Mouse (Mus musculus) lung, embryonic 14.5 days (tissue): ENCODE measurements at regions not wholly inside any gene's neighbourhood (a gene's known extent, or its start where the extent isn't known, plus 50 kb on each side); places are given as distances from the start of the nearest gene placed in this dataset.

Source experiments
- ATAC-seq: fragments of 200-750 bp; cut with Nextera tagmentation; 2 replicates; pipeline ENCODE4 v1.8.0; 2017; ENCODE audit warnings: mild to moderate bottlenecking, moderate TSS enrichment, moderate library complexity; ENCODE audit not compliant: insufficient read depth
- DNase-seq: peaks from one replicate; pipeline ENCODE4 v3.0.0-alpha.2; 2015
- H3K27ac ChIP-seq: fragments of 300-500 bp; sonication (generic); 2 replicates; pipeline ENCODE4 v1.5.1; 2014; ENCODE audit warnings: low read depth, mild to moderate bottlenecking, moderate library complexity
- H3K27me3 ChIP-seq: fragments of 300-500 bp; sonication (generic); 2 replicates; pipeline ENCODE4 v1.6.1; 2014; ENCODE audit warnings: low read length, control low read depth; ENCODE audit not compliant: insufficient read depth
- H3K36me3 ChIP-seq: fragments of 300-500 bp; sonication (generic); 2 replicates; pipeline ENCODE4 v1.6.1; 2014; ENCODE audit warnings: control low read depth; ENCODE audit not compliant: insufficient read depth
- H3K4me1 ChIP-seq: fragments of 300-500 bp; sonication (generic); 2 replicates; pipeline ENCODE4 v1.6.1; 2014; ENCODE audit warnings: antibody characterized with exemption, control low read depth; ENCODE audit not compliant: insufficient read depth
- H3K4me2 ChIP-seq: fragments of 300-500 bp; sonication (generic); 2 replicates; pipeline ENCODE4 v1.6.1; 2014; ENCODE audit warnings: mild to moderate bottlenecking
- H3K4me3 ChIP-seq: fragments of 300-500 bp; sonication (generic); 2 replicates; pipeline ENCODE4 v1.5.1; 2014; ENCODE audit warnings: low read depth, low read length
- H3K9ac ChIP-seq: fragments of 300-500 bp; sonication (generic); 2 replicates; pipeline ENCODE4 v1.6.1; 2014
- H3K9me3 ChIP-seq: fragments of 300-500 bp; sonication (generic); 2 replicates; pipeline ENCODE4 v1.6.1; 2016; ENCODE audit warnings: low read depth, low read length, control low read depth
- CTCF ChIP-seq: IDR thresholded peaks from 2 replicates; pipeline ENCODE4 v1.5.1; 2016; ENCODE audit warnings: antibody characterized with exemption, low read depth
- WGBS: fragments of 180-500 bp; shearing (Covaris S2); extraction: QIAGEN DNeasy Blood & Tissue Kit; methylation state at CpG from one replicate; pipeline ENCODE4 v1.1.7; 2014; 5-methylcytosine and 5-hydroxymethylcytosine counted together

- Histone ChIP-seq H3K27ac (no peak overlapping the region), H3K36me3 (no peaks in the 10 kb centered on the region), H3K4me1 (no peaks in the 10 kb centered on the region), H3K4me3 (no peak overlapping the region), H3K9me3 (no peaks in the 10 kb centered on the region), H3K4me2 (no peak overlapping the region), H3K27me3 (no peaks in the 10 kb centered on the region), H3K9ac (no peak overlapping the region)
- WGBS: 59% methylated on average over 14 of the region's 14 CpGs
- no peak for ATAC-seq
- no peak for DNase-seq
- peak; percentile 44 for TF ChIP-seq CTCF
Measured at GRCm38 (mm10) chr14:67584456-67585048, 1575.5 kb upstream of the Gulo start.

GRCm38 (mm10) chr14:67582201-67582782 lies 1573.3 kb upstream of the Gulo start:
- no peak for DNase-seq
- H3K36me3 ChIP-seq: no peaks in the 10 kb centered on the region
- no peak overlapping the region for H3K4me2 ChIP-seq
- no peak overlapping the region for H3K4me3 ChIP-seq
- no peak overlapping the region for H3K9ac ChIP-seq
- TF ChIP-seq CTCF: no peak
- H3K27ac ChIP-seq: no peak overlapping the region
- WGBS: 75% methylated on average over 8 of the region's 8 CpGs
- ATAC-seq: no peak
- H3K27me3 ChIP-seq: no peaks in the 10 kb centered on the region
- no peaks in the 10 kb centered on the region for H3K9me3 ChIP-seq
- H3K4me1 ChIP-seq: no peaks in the 10 kb centered on the region

GRCm38 (mm10) chr14:67574346-67574949 lies 1565.4 kb upstream of the Gulo start:
- Histone ChIP-seq H3K9ac (no peak overlapping the region), H3K4me1 (no peaks in the 10 kb centered on the region), H3K9me3 (no peaks in the 10 kb centered on the region), H3K27me3 (peaks cover 1% of the 10 kb centered on the region; the same call in 1 of the 2 replicates), H3K36me3 (no peaks in the 10 kb centered on the region), H3K27ac (no peak overlapping the region), H3K4me2 (no peak overlapping the region), H3K4me3 (no peak overlapping the region)
- peak; percentile 5 for DNase-seq
- 66% methylated on average over 7 of the region's 7 CpGs for WGBS
- ATAC-seq: no peak
- TF ChIP-seq CTCF: no peak

GRCm38 (mm10) chr14:67573451-67573995 lies 1564.5 kb upstream of the Gulo start:
- H3K4me2 ChIP-seq: no peak overlapping the region
- no peaks in the 10 kb centered on the region for H3K4me1 ChIP-seq
- H3K4me3 ChIP-seq: no peak overlapping the region
- H3K9me3 ChIP-seq: no peaks in the 10 kb centered on the region
- no peak for TF ChIP-seq CTCF
- DNase-seq (no peak), ATAC-seq (no peak)
- WGBS: 50% methylated on average over 12 of the region's 12 CpGs
- H3K36me3 ChIP-seq: no peaks in the 10 kb centered on the region
- H3K9ac ChIP-seq: no peak overlapping the region
- peaks cover 8% of the 10 kb centered on the region; the same call in 1 of the 2 replicates for H3K27me3 ChIP-seq
- no peak overlapping the region for H3K27ac ChIP-seq

GRCm38 (mm10) chr14:67569744-67570322 lies 1560.8 kb upstream of the Gulo start:
- WGBS: 39% methylated on average over 17 of the region's 17 CpGs
- Histone ChIP-seq H3K27me3 (peaks cover 8% of the 10 kb centered on the region; the same call in 1 of the 2 replicates), H3K36me3 (no peaks in the 10 kb centered on the region), H3K27ac (no peak overlapping the region), H3K9ac (no peak overlapping the region), H3K4me3 (no peak overlapping the region), H3K4me2 (no peak overlapping the region), H3K4me1 (no peaks in the 10 kb centered on the region), H3K9me3 (no peaks in the 10 kb centered on the region)
- DNase-seq (no peak), ATAC-seq (no peak)
- no peak for TF ChIP-seq CTCF

GRCm38 (mm10) chr14:67568896-67569743 lies 1560.1 kb upstream of the Gulo start:
- Histone ChIP-seq H3K27me3 (peaks cover 8% of the 10 kb centered on the region; the same call in 1 of the 2 replicates), H3K4me3 (no peak overlapping the region), H3K27ac (no peak overlapping the region), H3K9me3 (no peaks in the 10 kb centered on the region), H3K9ac (no peak overlapping the region), H3K4me1 (no peaks in the 10 kb centered on the region), H3K36me3 (no peaks in the 10 kb centered on the region), H3K4me2 (no peak overlapping the region)
- WGBS: 25% methylated on average over 22 of the region's 22 CpGs
- TF ChIP-seq CTCF: no peak
- ATAC-seq (no peak), DNase-seq (no peak)
